Mouse (Mus musculus) CH12.LX (cell line): ENCODE measurements at regions not wholly inside any gene's neighbourhood (a gene's known extent, or its start where the extent isn't known, plus 50 kb on each side); places are given as distances from the start of the nearest gene placed in this dataset.

Source experiments
- CTCF ChIP-seq, 2 experiments: IDR thresholded peaks in 1 of 2; conservative IDR thresholded peaks in 1 of 2; 2 replicates each; pipeline ENCODE4 v1.5.1; 2011 to 2012; ENCODE audit warnings: low read depth in 2 of 2, low read length in 2 of 2, improper control_type of control experiment in 1 of 2, inconsistent platforms in 1 of 2, mild to moderate bottlenecking in 1 of 2, moderate library complexity in 1 of 2
- HCFC1 ChIP-seq: IDR thresholded peaks from 2 replicates; pipeline ENCODE4 v1.6.1; 2012; ENCODE audit warnings: low read depth, mild to moderate bottlenecking, inconsistent platforms, low read length, improper control_type of control experiment
- KAT2A ChIP-seq: IDR thresholded peaks from 2 replicates; pipeline ENCODE4 v1.6.1; 2012; ENCODE audit warnings: low read length, improper control_type of control experiment, inconsistent platforms; ENCODE audit not compliant: insufficient replicate concordance
- MEF2A ChIP-seq: IDR thresholded peaks from 2 replicates; pipeline ENCODE4 v1.6.1; 2014; ENCODE audit warnings: low read depth, mild to moderate bottlenecking, inconsistent platforms, low read length, improper control_type of control experiment, borderline replicate concordance
- NRF1 ChIP-seq: IDR thresholded peaks from 2 replicates; pipeline ENCODE4 v1.6.1; 2014; ENCODE audit warnings: low read depth, mild to moderate bottlenecking, inconsistent platforms, low read length, improper control_type of control experiment, moderate library complexity
- PAX5 ChIP-seq: IDR thresholded peaks from 2 replicates; pipeline ENCODE4 v1.6.1; 2012; ENCODE audit warnings: low read length, inconsistent platforms, mixed read lengths
- POLR2A ChIP-seq: IDR thresholded peaks from 2 replicates; pipeline ENCODE4 v1.6.1; 2011; ENCODE audit warnings: low read depth, mild to moderate bottlenecking, improper control_type of control experiment, low read length
- RAD21 ChIP-seq: IDR thresholded peaks from 2 replicates; pipeline ENCODE4 v1.6.1; 2011; ENCODE audit warnings: low read depth, mild to moderate bottlenecking, low read length, improper control_type of control experiment, moderate library complexity
- USF1 ChIP-seq: IDR thresholded peaks from 2 replicates; pipeline ENCODE4 v1.6.1; 2014; ENCODE audit warnings: low read depth, mild to moderate bottlenecking, inconsistent platforms, low read length, improper control_type of control experiment
- USF2 ChIP-seq: conservative IDR thresholded peaks from 2 replicates; pipeline ENCODE4 v1.6.1; 2011; ENCODE audit warnings: low read depth, low read length, improper control_type of control experiment
- ZC3H11A ChIP-seq: IDR thresholded peaks from 2 replicates; pipeline ENCODE4 v1.6.1; 2012; ENCODE audit warnings: low read depth, mild to moderate bottlenecking, inconsistent platforms, low read length, improper control_type of control experiment

DNA sequence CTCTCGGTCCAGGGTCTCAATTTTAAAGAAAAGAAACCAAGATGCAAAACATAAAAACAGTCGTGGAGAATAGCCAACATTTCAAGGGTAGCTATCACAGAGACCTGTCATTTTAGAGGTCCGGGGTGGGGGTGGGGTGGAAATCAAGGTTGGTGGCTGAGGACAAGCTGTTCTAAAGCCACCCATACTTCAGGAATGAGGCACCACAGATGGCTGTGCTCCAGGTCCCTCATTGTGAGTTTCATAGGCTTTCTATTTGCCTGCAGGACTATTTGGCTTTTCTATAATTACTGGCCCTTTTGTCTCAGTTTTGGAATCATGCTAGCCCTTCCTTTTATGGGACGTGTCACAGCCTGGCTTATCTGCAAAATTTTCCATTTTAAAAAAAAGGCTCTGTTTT lies 55.4 kb upstream of the L3mbtl4 start:
- TF ChIP-seq CTCF (conservative IDR thresholded peaks at IDR 0.05 in 1 of 2, IDR thresholded peaks at IDR 0.05 in 1 of 2; ENCODE audit: low read depth in 2 of 2, low read length in 2 of 2), result no peak
- TF ChIP-seq USF1, result no peak
- no peak for TF ChIP-seq ZC3H11A
- no peak for TF ChIP-seq POLR2A
- no peak for TF ChIP-seq RAD21
- no peak for TF ChIP-seq USF2
- TF ChIP-seq MEF2A, result no peak
- no peak for TF ChIP-seq HCFC1
- TF ChIP-seq PAX5, result no peak
- TF ChIP-seq KAT2A, result no peak
- no peak for TF ChIP-seq NRF1
